Mouse (Mus musculus) small intestine, adult 2 months (tissue): ENCODE measurements at regions not wholly inside any gene's neighbourhood (a gene's known extent, or its start where the extent isn't known, plus 50 kb on each side); places are given as distances from the start of the nearest gene placed in this dataset.

Experiments used
- H3K27ac ChIP-seq: fragments of 200-500 bp; 2 replicates; pipeline ENCODE4 v1.5.1; 2012; ENCODE audit warnings: low read depth, low read length, control low read depth, inconsistent platforms; ENCODE audit not compliant: insufficient read depth
- H3K27me3 ChIP-seq: fragments of 200-500 bp; 2 replicates; pipeline ENCODE4 v1.6.1; 2012; ENCODE audit warnings: mild to moderate bottlenecking, moderate library complexity, low read length, inconsistent platforms; ENCODE audit not compliant: control insufficient read depth, insufficient read depth
- H3K36me3 ChIP-seq: fragments of 200-500 bp; 2 replicates; pipeline ENCODE4 v1.6.1; 2012; ENCODE audit warnings: mild to moderate bottlenecking, low read length, control low read depth, inconsistent platforms; ENCODE audit not compliant: control insufficient read depth, insufficient read depth
- H3K4me1 ChIP-seq: fragments of 200-500 bp; 2 replicates; pipeline ENCODE4 v1.6.1; 2012; ENCODE audit warnings: low read length, inconsistent platforms, mixed read lengths; ENCODE audit not compliant: control insufficient read depth, insufficient read depth, insufficient read length
- H3K4me3 ChIP-seq: fragments of 200-500 bp; 2 replicates; pipeline ENCODE4 v1.5.1; 2012; ENCODE audit warnings: low read depth, mild to moderate bottlenecking, control low read depth, inconsistent platforms, low read length, moderate library complexity
- CTCF ChIP-seq: fragments of 200-500 bp; IDR thresholded peaks from 2 replicates; pipeline ENCODE4 v1.5.1; 2012; ENCODE audit warnings: low read depth, mild to moderate bottlenecking, control low read depth, inconsistent platforms, low read length, moderate library complexity, mixed read lengths; ENCODE audit not compliant: insufficient replicate concordance, insufficient read length; ENCODE audit errors: extremely low read depth
- POLR2A ChIP-seq: fragments of 200-500 bp; IDR thresholded peaks from 2 replicates; pipeline ENCODE4 v1.6.1; 2012; ENCODE audit warnings: low read depth, mild to moderate bottlenecking, control low read depth, inconsistent platforms, low read length, moderate library complexity
- WGBS: fragments of 180-500 bp; shearing (Covaris S2); methylation state at CpG from one replicate; pipeline ENCODE4 v1.1.7; 2018; 5-methylcytosine and 5-hydroxymethylcytosine counted together

DNA sequence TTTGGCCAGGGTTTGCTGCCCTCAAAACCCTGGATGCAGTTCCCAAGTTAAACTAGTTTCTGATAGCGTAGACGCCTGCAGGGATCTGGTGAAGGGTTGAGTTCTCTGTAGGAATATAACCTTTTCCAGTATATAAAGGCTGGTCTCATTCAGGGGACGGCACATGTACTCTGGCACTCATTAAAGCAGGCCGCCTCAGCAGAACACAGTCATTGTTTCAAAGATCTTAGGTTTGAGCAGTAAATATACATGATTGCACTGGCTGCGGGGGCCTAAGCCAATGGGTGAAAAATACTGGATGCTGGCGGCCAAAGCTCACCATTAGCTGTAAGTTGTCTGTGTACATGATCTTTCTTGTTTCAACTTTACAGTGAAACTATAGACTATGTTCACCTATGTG, 137.9 kb upstream of the Klf14 start:
- H3K36me3 ChIP-seq: peaks cover 25% of the 10 kb centered on the region
- H3K4me3 ChIP-seq: no peak overlapping the region
- no peaks in the 10 kb centered on the region for H3K27me3 ChIP-seq
- WGBS: 49% methylated on average over 6 of the region's 6 CpGs
- H3K27ac ChIP-seq: no peak overlapping the region
- TF ChIP-seq CTCF: no peak
- no peak for TF ChIP-seq POLR2A
- peaks cover 17% of the 10 kb centered on the region; the same call in 1 of the 2 replicates for H3K4me1 ChIP-seq

DNA sequence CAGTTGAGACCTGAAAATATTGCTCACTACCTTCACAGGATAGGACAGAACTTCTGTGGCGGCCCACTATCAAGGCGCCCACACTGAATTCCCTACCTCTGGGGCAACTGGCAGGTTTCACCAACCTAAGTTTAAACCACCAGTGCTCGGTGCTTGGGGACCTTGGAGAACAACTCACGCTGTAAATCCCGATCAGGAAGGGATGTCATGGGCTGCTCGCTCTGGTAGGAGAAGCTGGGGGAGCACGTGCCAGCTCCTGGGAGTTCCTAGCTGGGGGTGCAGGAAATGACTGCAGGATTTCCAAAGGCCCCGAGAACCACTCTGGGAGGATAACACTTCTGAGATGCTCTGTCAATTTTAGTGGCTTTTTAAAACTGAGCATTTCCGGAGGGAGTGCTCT, 138.4 kb upstream of the Klf14 start:
- WGBS: 64% methylated on average over 9 of the region's 9 CpGs
- no peak overlapping the region for H3K27ac ChIP-seq
- H3K27me3 ChIP-seq: no peaks in the 10 kb centered on the region
- H3K36me3 ChIP-seq: peaks cover 23% of the 10 kb centered on the region
- TF ChIP-seq CTCF: no peak
- TF ChIP-seq POLR2A: no peak
- H3K4me1 ChIP-seq: peaks cover 16% of the 10 kb centered on the region; the same call in 1 of the 2 replicates
- H3K4me3 ChIP-seq: no peak overlapping the region

DNA sequence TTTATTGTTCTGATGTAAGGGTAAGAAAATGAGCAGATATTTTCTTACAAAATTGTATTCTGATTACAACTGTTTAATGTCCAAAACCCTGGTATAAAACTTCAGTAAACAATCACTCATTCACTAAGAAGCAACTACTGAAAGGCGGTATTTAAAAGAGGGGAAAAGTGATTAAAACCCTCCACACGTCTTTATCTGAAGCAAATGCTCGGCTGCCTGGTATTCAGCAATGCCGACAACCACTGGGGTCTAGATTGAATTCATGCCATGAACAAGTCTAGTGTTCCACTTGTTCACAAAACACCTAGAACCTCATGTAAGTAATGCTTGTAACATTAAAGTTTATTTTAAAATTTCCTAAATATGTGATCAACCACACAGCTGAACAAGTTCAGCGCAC, 139.2 kb upstream of the Klf14 start:
- Histone ChIP-seq H3K4me3 (no peak overlapping the region), H3K36me3 (peaks cover 22% of the 10 kb centered on the region), H3K27ac (no peak overlapping the region), H3K27me3 (no peaks in the 10 kb centered on the region), H3K4me1 (peaks cover 9% of the 10 kb centered on the region; the same call in 1 of the 2 replicates)
- no peak for TF ChIP-seq POLR2A
- no peak for TF ChIP-seq CTCF
- 89% methylated on average over 5 of the region's 5 CpGs for WGBS

DNA sequence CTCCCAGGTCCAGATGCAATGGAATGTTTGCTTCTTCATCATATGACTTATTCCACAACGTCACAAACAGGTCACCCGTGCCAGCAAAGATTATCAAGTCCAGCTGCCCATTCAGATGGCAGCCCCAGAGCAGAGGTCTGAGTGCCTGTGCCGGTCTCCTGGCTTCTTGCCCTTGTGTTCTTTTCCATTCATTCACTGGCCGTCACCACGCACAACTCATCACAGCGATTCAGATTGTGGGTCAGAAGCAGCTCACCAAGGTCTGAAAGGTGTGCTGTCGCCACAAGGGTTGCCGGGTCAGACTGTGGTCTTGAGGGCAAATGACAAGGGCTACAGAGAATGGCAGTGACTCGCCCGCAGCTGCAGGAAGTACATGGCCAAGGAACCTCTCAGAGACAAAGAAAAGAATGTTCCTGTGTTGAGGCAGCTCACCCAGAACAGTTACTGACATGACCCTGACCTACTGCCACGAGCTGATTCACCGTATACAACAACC, 141.3 kb upstream of the Klf14 start:
- H3K27ac ChIP-seq: peak overlapping the region; percentile 7; the same call in 1 of the 2 replicates
- H3K36me3 ChIP-seq: peaks cover 27% of the 10 kb centered on the region
- H3K27me3 ChIP-seq: no peaks in the 10 kb centered on the region
- peaks cover 8% of the 10 kb centered on the region; the same call in 1 of the 2 replicates for H3K4me1 ChIP-seq
- no peak for TF ChIP-seq CTCF
- no peak for TF ChIP-seq POLR2A
- 31% methylated on average over 12 of the region's 12 CpGs for WGBS
- H3K4me3 ChIP-seq: no peak overlapping the region

DNA sequence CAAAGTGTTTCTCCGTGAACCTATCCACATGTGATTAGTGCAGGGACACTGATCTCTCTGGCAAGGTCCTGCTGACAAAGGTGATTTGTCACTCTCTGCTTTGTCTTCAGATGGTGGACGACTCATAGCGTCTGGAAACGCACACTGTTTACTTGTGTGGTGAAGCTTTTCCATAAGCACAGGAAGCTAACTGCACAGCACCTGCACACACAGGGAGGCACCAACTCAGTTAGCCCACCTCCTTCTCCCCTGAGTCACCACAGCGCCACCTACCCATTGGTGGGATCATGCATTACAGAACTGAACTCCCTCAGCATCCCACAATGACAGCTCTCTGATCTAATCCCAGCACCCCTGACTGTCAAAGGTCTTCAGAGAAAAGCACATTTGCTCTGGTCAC, 141.9 kb upstream of the Klf14 start:
- H3K36me3 ChIP-seq: peaks cover 27% of the 10 kb centered on the region
- no peak for TF ChIP-seq CTCF
- WGBS: 52% methylated on average over 5 of the region's 5 CpGs
- H3K27ac ChIP-seq: no peak overlapping the region
- peaks cover 8% of the 10 kb centered on the region; the same call in 1 of the 2 replicates for H3K4me1 ChIP-seq
- no peak overlapping the region for H3K4me3 ChIP-seq
- H3K27me3 ChIP-seq: no peaks in the 10 kb centered on the region

DNA sequence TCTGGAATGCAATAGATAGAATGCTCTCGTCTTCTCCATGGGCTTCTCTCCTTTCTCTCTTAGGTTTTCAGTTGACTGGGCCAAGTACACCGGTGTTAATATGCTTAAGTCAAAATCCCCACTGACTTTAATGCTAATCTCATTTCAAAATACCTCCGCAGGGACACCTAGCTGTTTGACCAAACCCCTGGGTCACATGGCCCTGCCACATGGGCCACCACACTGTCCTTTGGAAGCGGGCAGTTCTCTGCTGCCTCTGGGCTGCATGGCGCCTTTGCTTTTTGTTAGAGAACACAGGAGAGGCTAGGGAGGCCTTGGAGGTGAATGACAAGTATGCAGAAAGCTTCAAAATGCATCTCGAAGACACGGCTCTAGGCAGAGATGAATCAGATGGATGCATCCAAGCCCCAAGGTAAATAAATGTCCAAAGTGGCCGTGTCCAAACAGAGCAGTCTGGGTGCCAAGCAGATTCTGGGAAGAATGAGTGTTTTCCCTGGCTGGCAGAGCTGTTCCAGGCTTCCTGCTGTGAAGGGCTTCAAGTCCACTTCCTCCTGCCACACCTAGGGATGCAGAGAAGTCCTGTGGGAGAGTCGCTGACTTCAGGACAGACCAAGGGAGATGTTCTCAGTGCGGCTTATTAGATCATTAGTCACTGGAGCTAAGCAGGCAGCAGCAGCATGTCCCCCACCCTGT, 147.4 kb upstream of the Klf14 start:
- no peak overlapping the region for H3K27ac ChIP-seq
- 61% methylated on average over 10 of the region's 10 CpGs for WGBS
- TF ChIP-seq POLR2A (no peak), CTCF (no peak)
- no peaks in the 10 kb centered on the region for H3K27me3 ChIP-seq
- H3K4me3 ChIP-seq: no peak overlapping the region
- peaks cover 14% of the 10 kb centered on the region; the same call in 1 of the 2 replicates for H3K4me1 ChIP-seq
- peaks cover 25% of the 10 kb centered on the region for H3K36me3 ChIP-seq

DNA sequence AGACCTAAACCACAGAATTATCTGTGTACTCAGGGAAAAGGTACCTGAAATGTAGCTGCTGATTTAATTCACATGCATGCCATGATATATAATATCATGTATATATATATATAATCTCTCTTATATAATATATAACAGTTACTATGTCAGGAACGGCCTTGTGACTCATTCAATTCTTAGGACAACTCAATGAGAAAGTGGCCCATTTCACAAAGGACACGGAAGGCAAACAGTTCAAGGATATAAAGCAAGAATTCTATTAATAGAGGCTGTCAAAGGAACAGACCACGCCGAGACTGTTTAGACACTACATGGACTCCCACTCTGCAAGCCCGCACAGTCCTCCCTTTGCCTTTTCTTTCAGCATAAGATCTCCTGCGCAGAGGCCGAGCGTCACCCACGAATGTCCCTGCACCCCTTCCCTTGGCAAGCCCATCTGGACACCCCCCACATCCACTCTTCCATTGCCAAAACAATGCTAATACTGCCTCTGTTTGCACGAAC, 148.0 kb upstream of the Klf14 start:
- Histone ChIP-seq H3K27ac (no peak overlapping the region), H3K27me3 (no peaks in the 10 kb centered on the region), H3K4me1 (peaks cover 17% of the 10 kb centered on the region), H3K4me3 (no peak overlapping the region), H3K36me3 (peaks cover 20% of the 10 kb centered on the region)
- TF ChIP-seq POLR2A (no peak), CTCF (no peak)
- 68% methylated on average over 10 of the region's 10 CpGs for WGBS

DNA sequence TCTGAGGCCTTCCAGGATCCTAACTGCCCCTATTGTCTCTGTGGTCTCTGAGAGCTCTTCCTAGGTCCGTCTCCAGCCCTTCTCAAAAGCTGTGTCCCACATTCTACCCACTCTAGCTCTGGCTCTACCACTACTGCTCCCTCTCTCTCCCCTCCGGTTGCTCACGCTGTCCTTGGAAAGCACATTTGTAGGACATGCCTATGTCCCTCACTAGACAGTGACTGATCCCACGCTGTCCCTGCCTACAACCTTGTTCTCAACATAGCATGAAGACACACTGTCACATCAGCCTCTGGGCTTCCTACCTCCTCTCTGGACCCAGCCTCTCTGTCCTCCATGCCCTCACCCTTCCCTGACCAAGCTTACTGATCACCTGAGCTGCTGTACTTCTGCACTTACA, 148.5 kb upstream of the Klf14 start:
- Histone ChIP-seq H3K4me3 (no peak overlapping the region), H3K27ac (no peak overlapping the region), H3K4me1 (peaks cover 17% of the 10 kb centered on the region), H3K36me3 (peaks cover 19% of the 10 kb centered on the region), H3K27me3 (no peaks in the 10 kb centered on the region)
- 81% methylated on average over 4 of the region's 4 CpGs for WGBS
- no peak for TF ChIP-seq POLR2A
- TF ChIP-seq CTCF: no peak
